ENCODE assay signal across 8 mouse cellular contexts in genomic region chr2:165778927-165779326, GRCm38 (mm10).
A peak's percentile ranks its signal among the peaks of the same experiment; 100 is the strongest.
DNase-seq lines count a peak whose midpoint lies in the region; ATAC-seq and TF ChIP-seq lines count a peak whose summit lies in the region.

No protein-coding gene starts in this region.

- ATAC-seq in cerebellum, adult (ENCODE audit: insufficient number of reproducible peaks, low FRiP score, low TSS enrichment), result peak; percentile 77
- ATAC-seq in forebrain, embryonic 13.5 days, result peak; percentile 73
- ATAC-seq in hematopoietic stem cell, adult 5-6 weeks (replicated peaks in 1 of 2; ENCODE audit: insufficient read depth in 1 of 2, low FRiP score in 2 of 2, low TSS enrichment in 1 of 2, low read depth in 1 of 2, poor library complexity in 2 of 2, severe bottlenecking in 2 of 2), result peak; percentile 73 to 78

- no peaks in the 10 kb centered on the region; a peak in 1 of 4 replicates for H3K36me3 ChIP-seq in MEL (ENCODE audit: control insufficient read depth in 1 of 2, insufficient read depth in 2 of 2, low read length in 2 of 2)
- H3K36me3 ChIP-seq in forebrain, embryonic 13.5 days (ENCODE audit: poor library complexity, severe bottlenecking), result peaks cover 23% of the 10 kb centered on the region

- no peaks in the 10 kb centered on the region for H3K79me2 ChIP-seq in MEL (ENCODE audit: control insufficient read depth, insufficient read depth, low read length, poor library complexity)

- TF ChIP-seq CTCF in MEL (IDR thresholded peaks at IDR 0.05 in 2 of 3, conservative IDR thresholded peaks at IDR 0.05 in 1 of 3; ENCODE audit: control insufficient read depth in 1 of 3, insufficient read depth in 1 of 3, low read depth in 2 of 3, low read length in 3 of 3, poor library complexity in 1 of 3, severe bottlenecking in 1 of 3), result peak; percentile 91 to 95 (median 94)
- TF ChIP-seq CTCF in layer of hippocampus, adult 2 months (conservative IDR thresholded peaks at IDR 0.05), result peak; percentile 95

- peak; percentile 93 for TF ChIP-seq RAD21 in MEL (IDR thresholded peaks at IDR 0.05; ENCODE audit: low read depth, low read length)

- no peak for TF ChIP-seq EP300 in MEL (IDR thresholded peaks at IDR 0.05; ENCODE audit: low read depth in 1 of 2, low read length in 2 of 2)

- no peak overlapping the region for H3K4me2 ChIP-seq in forebrain, embryonic 13.5 days

- WGBS in forebrain, embryonic 13.5 days, result 28% methylated on average over 6 of the region's 6 CpGs

- H3K4me1 ChIP-seq in MEL (ENCODE audit: control insufficient read depth in 1 of 2, insufficient read depth in 2 of 2, low read length in 2 of 2), result no peaks in the 10 kb centered on the region
- H3K4me1 ChIP-seq in forebrain, embryonic 13.5 days, result peaks cover 5% of the 10 kb centered on the region; the same call in 1 of the 2 replicates

- peak; percentile 83 for DNase-seq in MEL (ENCODE audit: low read depth, low spot score)
- DNase-seq in layer of hippocampus, adult 2 months (ENCODE audit: low spot score in 2 of 2), result peak; percentile 78 to 81
- DNase-seq in lung, postnatal 10 days, result peak; percentile 82
- peak; percentile 66 for DNase-seq in ovary, postnatal 36 days (ENCODE audit: low spot score)
- peak; percentile 77 for DNase-seq in thymus, postnatal 14 days

- no peak overlapping the region for H3K9ac ChIP-seq in MEL (ENCODE audit: control insufficient read depth, low read depth, low read length, poor library complexity, severe bottlenecking)
- no peak overlapping the region for H3K9ac ChIP-seq in forebrain, embryonic 13.5 days

- H3K4me3 ChIP-seq in MEL (ENCODE audit: control insufficient read depth in 1 of 2, insufficient read depth in 1 of 2, low read depth in 2 of 2, low read length in 2 of 2), result no peak overlapping the region
- no peak overlapping the region for H3K4me3 ChIP-seq in forebrain, embryonic 13.5 days
- H3K4me3 ChIP-seq in layer of hippocampus, adult 2 months, result no peak overlapping the region

- H3K27me3 ChIP-seq in MEL (ENCODE audit: control insufficient read depth in 1 of 2, insufficient read depth in 2 of 2, low read length in 2 of 2), result no peaks in the 10 kb centered on the region
- no peaks in the 10 kb centered on the region for H3K27me3 ChIP-seq in forebrain, embryonic 13.5 days

- no peak overlapping the region for H3K27ac ChIP-seq in MEL (ENCODE audit: control insufficient read depth, low read depth, low read length)
- 0 out of 2 replicates have a peak overlapping the region, but pooled peaks have one; percentile 31 for H3K27ac ChIP-seq in forebrain, embryonic 13.5 days
- H3K27ac ChIP-seq in layer of hippocampus, adult 2 months, result peak overlapping the region; percentile 25; the same call in 1 of the 2 replicates

- H3K9me3 ChIP-seq in MEL (replicated peaks; ENCODE audit: insufficient read depth, low read length), result no peaks in the 10 kb centered on the region
- H3K9me3 ChIP-seq in forebrain, embryonic 13.5 days (replicated peaks), result no peaks in the 10 kb centered on the region

- no peak for TF ChIP-seq POLR2A in MEL (IDR thresholded peaks at IDR 0.05; ENCODE audit: control insufficient read depth in 1 of 2, insufficient read depth in 1 of 2, low read depth in 1 of 2, low read length in 2 of 2, poor library complexity in 1 of 2)

TF ChIP-seq in MEL, 35 proteins besides CTCF, POLR2A, EP300 and RAD21:
- TF ChIP-seq TBP (IDR thresholded peaks at IDR 0.05; ENCODE audit: low read depth, low read length) (0 out of 2 replicates have a peak, but pooled peaks have one; percentile 6), MYC (IDR thresholded peaks at IDR 0.05; ENCODE audit: low read depth, low read length) (0 out of 2 replicates have a peak, but pooled peaks have one; percentile 31), ZKSCAN1 (IDR thresholded peaks at IDR 0.05; ENCODE audit: low read depth, low read length) (no peak), SIN3A (IDR thresholded peaks at IDR 0.05; ENCODE audit: low read length) (peak; percentile 50; the same call in 1 of the 2 replicates), ZC3H11A (IDR thresholded peaks at IDR 0.05; ENCODE audit: low read depth, low read length) (peak; percentile 83), SMC3 (IDR thresholded peaks at IDR 0.05; ENCODE audit: low read depth, low read length) (peak; percentile 93), TAL1 (IDR thresholded peaks at IDR 0.05; ENCODE audit: low read length) (no peak)
